Mouse (Mus musculus) granulocyte monocyte progenitor cell, adult 5-6 weeks (primary cell): ENCODE data around the gene Mgat5b. TPM values are rescaled to one million over a fixed set of nuclear protein-coding genes. Genes with fewer than 3 reads are reported as not detected.

ENCODE experiments used
- ATAC-seq: replicated peaks from 2 replicates; pipeline ENCODE4 v1.8.0; 2016; ENCODE audit warnings: mild to moderate bottlenecking, moderate TSS enrichment, inconsistent platforms; ENCODE audit not compliant: poor library complexity, severe bottlenecking
- total RNA-seq, 2 experiments: library from RNA; stranded (forward) in 1 of 2; stranded (reverse) in 1 of 2; fragments of 200-712, 200-1000 nt in 1 of 2; fragments of >200 nt in 1 of 2; fragmentation: Nextera tagmentation in 1 of 2; gene quantifications; 2 replicates each; pipeline ENCODE4 v1.2.3; 2014 to 2017

Gene Mgat5b
- total RNA-seq, 2 experiments from 2014 or later, result not detected

- ATAC-seq, result no peak
Measured at GRCm38 (mm10) chr11:117028861-117029568, 110.4 kb downstream of the Mgat5b start.

DNA sequence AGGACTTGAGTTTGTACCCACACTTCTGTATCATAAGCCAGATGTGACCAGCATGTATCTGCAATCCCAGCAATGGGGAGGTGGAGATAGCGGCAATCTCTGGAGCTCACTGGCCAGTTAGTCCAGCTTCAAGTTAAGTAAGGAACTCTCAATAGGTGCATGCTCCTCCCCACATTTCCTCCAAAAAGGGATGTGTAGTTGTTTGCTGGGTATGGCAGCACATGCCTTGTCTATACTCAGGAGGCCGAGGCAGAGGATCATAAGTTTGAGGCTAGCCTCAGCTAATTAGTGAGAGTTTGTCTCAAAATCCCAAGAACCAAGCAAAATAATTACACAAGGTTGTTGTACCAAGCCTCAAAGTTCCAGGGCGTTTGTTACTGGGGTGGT is 110.9 kb downstream of the Mgat5b start:
- no peak for ATAC-seq

DNA sequence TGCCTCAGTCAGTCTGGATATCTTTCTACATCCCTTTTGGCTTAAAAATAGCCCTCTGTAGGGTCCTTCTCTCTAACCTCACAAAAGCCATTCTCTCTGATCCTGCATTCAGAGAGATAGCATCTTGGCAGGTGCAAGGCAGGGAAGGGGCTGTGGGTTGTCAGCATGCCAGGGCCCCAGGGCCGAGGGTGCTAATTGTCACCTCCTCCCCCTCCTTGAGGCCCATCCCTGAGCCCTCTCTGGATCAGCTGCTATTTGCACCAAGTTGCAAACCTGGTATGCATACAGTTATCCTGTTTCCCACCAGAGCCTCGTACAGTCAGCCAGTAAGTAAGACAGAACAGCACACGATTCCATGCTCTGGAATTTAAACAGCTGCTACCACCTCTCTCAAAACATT is 111.4 kb downstream of the Mgat5b start:
- no peak for ATAC-seq

DNA sequence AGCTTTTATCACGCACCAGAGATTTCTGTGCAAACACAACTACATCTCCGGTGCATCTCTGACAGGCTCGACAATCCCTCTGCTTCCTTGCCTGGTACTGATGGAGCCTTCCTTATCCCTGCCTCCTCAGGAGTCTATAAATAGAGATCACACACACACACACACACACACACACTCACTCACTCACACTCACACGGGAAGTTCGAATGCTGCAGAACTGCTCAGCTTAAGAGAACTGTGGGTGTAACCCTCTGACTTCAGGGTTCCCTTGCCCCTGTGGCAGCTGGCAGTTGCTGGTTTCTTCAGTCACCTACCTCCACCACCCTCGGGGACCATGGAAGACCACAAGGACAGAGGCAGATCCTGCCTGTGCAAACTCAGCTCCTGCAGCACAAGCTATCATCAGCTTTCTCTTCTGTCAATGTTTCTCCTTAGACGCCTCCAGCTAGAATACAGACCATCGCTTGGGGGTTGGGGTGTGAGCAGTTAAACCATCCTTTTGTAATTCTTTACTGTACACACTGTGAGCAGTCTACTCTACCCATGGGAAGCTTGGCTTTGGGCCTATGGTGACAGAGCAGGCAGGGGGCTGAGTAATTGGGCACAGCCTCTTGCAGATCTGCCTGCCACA is 111.9 kb downstream of the Mgat5b start:
- no peak for ATAC-seq

- ATAC-seq, result no peak
Measured at GRCm38 (mm10) chr11:117031249-117031648, 112.6 kb downstream of the Mgat5b start.

GRCm38 (mm10) chr11:117035661-117036336 is 117.1 kb downstream of the Mgat5b start:
- ATAC-seq, result no peak

Other genes with a start within 250 kb of the Mgat5b start
- gene St6galnac1, start 143.4 kb upstream of the Mgat5b start, total RNA-seq (2014; fragmentation: Nextera tagmentation), result not detected in 2 replicates
- gene St6galnac1, start 143.4 kb upstream of the Mgat5b start, total RNA-seq (2017), result not detected in 2 replicates
- gene Mxra7, start 90.8 kb upstream of the Mgat5b start, total RNA-seq (2014; fragmentation: Nextera tagmentation), result 0.17 TPM in 1 of 2 replicates, not detected in the other
- 0.09 and 0.67 TPM in 2 replicates for gene Mxra7, start 90.8 kb upstream of the Mgat5b start, total RNA-seq (2017)
- gene Mettl23, start 75.6 kb upstream of the Mgat5b start, total RNA-seq (2014; fragmentation: Nextera tagmentation), result 34.5 and 40.5 TPM in 2 replicates
- gene Mettl23, start 75.6 kb upstream of the Mgat5b start, total RNA-seq (2017), result 22.7 and 25.8 TPM in 2 replicates
- gene Jmjd6, start 75.4 kb upstream of the Mgat5b start, total RNA-seq (2014; fragmentation: Nextera tagmentation), result 37.0 and 42.8 TPM in 2 replicates
- gene Jmjd6, start 75.4 kb upstream of the Mgat5b start, total RNA-seq (2017), result 31.0 and 45.4 TPM in 2 replicates
- 16.0 and 32.0 TPM in 2 replicates for gene Mfsd11, start 66.4 kb upstream of the Mgat5b start, total RNA-seq (2014; fragmentation: Nextera tagmentation)
- 9.4 and 10.0 TPM in 2 replicates for gene Mfsd11, start 66.4 kb upstream of the Mgat5b start, total RNA-seq (2017)
- gene Srsf2, start 65.8 kb upstream of the Mgat5b start, total RNA-seq (2014; fragmentation: Nextera tagmentation), result 818 and 827 TPM in 2 replicates
- gene Srsf2, start 65.8 kb upstream of the Mgat5b start, total RNA-seq (2017), result 356 and 422 TPM in 2 replicates
- gene Sec14l1, start 196.3 kb downstream of the Mgat5b start, total RNA-seq (2014; fragmentation: Nextera tagmentation), result 10.8 and 13.3 TPM in 2 replicates
- 9.8 and 12.8 TPM in 2 replicates for gene Sec14l1, start 196.3 kb downstream of the Mgat5b start, total RNA-seq (2017)